Mouse (Mus musculus) cerebellum, postnatal 10 days (tissue): Measurements from ENCODE around the gene Cxcr2.
A peak's percentile ranks its signal among the peaks of the same experiment; 100 is the strongest.

ENCODE experiments used
- DNase-seq, 2 experiments: peaks; one replicate each; pipeline ENCODE4 v3.0.0; 2021; ENCODE audit warnings: mixed read lengths in 2 of 2

Cxcr2 gene

DNA sequence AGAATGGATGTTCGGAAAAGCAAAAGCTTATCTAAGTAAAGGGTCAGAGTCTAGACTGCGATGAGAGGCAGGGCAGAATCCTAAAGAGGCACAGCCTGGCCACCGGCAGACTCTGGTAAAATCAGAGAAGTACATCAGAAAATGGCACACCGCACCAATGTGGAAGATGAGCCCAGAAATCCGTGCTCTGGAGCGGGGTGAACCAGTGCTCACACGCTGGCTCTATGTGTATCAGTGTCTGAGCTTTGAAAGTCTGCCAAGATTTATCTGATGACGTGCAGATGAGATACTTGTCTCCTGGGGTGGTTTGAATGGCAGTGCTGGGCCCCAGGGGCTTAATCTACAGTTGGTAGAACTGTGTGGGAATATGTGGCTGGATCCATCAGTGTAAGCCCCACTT lies 45.3 kb downstream of the Cxcr2 start:
- peak in 1 of 2 experiments; percentile 13 for DNase-seq

DNA sequence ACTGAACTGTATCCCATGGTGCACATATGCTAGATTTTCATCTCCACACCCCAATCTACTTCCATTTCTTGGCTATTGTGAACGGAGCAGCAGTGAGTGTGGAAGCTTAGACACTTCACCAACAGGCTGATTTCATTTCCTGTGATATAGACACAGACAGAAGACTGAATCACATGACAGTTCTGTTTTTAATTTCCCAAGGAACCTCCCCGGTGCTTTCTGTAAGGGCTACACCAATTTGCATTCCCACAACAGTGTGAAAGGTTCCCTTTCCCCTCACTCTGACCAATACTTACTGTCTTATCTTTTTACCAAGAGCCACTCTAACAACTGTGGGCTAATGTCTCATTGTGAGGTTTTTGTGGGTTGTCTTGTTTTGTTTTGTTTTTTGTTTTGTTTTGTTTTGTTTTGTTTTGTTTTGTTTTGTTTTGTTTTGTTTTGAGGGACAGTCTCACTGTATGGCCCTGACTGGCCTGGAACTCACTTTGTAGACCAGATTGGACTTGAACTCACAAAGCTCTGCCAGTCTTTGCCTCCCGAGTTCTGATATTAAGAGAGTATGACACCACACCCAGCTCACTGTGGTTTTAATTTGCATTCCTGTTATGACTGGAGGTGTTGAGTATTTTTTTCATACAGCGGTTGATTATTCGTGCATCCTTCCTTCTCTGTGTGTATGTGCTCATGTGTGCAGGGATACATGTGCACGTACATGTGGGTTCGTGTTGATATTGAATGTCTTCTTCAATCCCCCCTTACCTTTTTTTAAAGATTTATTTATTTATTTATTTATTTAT lies 47.5 kb downstream of the Cxcr2 start:
- no peak for DNase-seq

- DNase-seq, result no peak
These were observed 49.7 kb downstream of the Cxcr2 start for GRCm38 (mm10) chr1:74203457-74203856.

- DNase-seq, result peak; percentile 42 to 57
These were observed 52.1 kb downstream of the Cxcr2 start for GRCm38 (mm10) chr1:74205881-74206280.

DNA sequence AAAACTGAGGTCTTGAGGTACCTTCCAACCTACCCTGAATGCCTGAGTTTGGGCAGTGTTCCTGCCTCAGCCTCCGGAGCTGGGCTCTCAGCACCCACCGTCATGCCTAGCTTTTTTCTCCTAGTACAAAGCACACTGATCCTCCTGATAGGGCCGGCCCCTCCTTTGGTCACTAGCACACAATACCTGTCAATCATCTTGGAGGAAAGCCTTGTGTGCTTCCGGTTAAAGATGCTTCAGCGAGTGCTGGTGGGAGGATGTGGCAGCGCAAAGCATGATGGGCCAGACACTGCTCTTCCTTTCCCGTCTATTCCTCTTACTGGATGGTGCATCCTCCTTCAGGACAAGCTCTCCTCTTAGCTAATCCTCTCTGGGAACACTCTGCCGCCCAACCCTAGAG lies 52.9 kb downstream of the Cxcr2 start:
- DNase-seq, result no peak

DNA sequence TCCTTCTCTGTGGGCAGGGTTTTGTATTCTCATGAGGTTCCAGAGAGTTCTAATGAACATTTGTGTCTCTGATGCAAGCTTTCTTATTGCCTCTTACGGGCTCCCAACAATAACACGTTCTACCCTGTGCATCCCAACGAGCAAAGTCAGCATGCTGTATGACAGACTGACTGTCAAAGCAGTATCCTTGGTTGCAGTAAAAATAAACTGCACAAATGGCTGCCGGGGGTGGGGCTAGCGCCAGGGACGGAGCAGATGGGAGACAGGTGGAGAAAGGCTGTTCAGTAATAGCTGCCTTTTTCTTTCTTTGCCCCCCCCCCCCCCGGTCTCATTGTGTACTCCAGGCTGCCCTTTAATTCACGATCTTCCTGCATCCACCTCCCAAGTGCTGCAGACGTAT lies 54.1 kb downstream of the Cxcr2 start:
- peak; percentile 46 to 49 for DNase-seq

GRCm38 (mm10) chr1:74208941-74209340 lies 55.2 kb downstream of the Cxcr2 start:
- DNase-seq, result no peak
